Mouse (Mus musculus): ENCODE data around the gene Slc23a4. TPM values are rescaled to one million over a fixed set of nuclear protein-coding genes. Genes with fewer than 3 reads are reported as not detected.

Slc23a4 gene
- total RNA-seq (2021): 1 to 10 TPM; 1.0 to 1.6 TPM

DNA sequence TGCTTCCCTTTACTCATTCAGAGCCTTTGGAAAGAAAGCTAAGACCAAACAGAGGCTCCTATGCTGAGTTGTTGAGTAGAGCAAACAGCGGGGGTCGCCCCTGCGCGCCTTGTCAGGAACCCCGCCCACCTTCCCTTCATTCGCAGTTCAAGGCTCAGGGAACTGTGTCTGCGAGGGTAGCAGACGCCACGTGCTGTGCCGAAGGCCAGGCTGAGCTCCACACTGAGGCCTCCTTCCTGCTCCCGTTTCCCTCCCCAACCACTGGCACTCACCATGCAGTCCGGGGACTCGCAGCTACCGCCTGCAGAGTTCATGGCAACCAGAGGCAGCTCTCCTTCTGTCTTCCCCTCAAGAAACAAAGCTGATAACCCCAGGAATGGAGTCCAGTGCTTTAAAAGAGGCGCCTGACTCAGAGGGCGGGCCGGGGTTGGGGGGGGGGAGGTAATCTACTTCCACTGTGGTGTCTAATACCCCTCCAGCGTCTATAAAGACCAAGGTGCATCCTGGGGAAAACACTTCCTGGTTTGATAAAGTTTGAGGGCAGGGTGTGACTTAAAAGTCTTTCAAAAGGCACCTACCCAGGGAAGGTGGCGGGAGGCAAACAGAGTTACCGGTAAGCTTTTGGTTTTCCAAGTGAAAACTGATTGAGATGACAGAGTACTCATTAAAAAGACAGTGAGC, at the start of gene Slc23a4:
Gene Slc23a4 (minus strand): TSS at position 324 of the 681 bp plus-strand sequence.
- intact Hi-C loops (cut with DNase I): no loop called here

DNA sequence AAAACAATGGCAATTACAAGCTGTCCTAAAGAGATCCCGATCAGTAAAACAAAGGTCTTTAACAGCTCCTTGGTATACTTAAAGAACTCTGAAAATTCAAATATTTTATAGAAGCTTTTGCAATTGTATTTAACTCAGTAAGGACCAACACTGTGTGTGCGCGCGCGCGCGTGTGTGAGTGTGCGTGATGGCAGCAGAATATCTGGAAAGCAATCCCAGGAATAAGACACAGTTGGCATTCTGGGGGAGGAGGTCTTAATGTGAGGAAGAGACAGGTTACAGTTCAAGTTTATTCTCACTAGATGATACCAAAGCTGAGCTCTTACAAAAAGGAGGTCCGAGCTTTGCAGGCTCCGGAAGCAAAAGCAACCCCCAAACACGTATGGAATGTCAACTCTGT, 45.1 kb upstream of the Slc23a4 start:
- intact Hi-C loops (cut with DNase I): no loop called here
- DNase-seq (ENCODE audit: low spot score in 2 of 2): no peak

More for the DNA sequence above, at the start of gene Slc23a4:
- no peak for DNase-seq (ENCODE audit: low spot score in 2 of 2)

DNA sequence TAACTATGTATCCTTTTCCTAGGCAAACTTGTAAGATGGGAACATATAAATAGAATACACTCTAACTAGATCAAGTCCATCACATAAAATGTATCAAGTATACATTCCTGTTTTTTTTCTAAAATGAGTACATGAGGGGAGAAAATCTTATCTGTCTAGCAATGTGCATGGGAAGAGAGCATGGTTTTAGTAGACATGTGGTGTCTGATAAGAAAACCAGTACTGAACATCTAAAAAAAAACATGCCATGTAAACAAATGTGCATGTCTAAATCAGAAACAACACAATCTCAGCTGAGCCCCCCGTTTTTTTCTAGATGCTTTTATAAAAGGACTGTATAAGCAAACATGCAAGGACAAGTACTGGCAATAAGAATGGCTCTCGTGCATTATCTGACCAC, 44.5 kb upstream of the Slc23a4 start:
- intact Hi-C loops (cut with DNase I): no loop called here

DNA sequence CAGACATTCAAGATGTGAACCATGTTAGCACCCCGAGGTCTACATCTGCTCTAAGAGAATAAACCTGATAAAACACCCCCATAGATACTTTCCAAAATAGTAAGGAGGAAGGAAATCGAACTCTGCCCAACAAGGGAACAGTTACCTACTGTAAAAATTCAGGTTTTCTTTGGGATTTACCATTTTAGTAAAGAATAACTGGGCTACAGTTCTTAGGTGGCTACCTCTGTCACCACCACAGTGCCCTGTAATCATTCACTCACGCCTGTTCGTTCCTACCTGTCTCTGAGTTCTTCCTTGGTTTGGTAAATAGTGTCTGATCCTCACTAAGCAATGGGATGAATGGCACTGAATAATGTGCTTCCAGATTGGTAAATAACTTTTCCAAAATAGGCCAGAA, 42.6 kb upstream of the Slc23a4 start:
- DNase-seq (ENCODE audit: low spot score in 2 of 2): no peak
- intact Hi-C loops (cut with DNase I): no loop called here

More for the DNA sequence above, 44.5 kb upstream of the Slc23a4 start:
- DNase-seq (ENCODE audit: low spot score in 2 of 2): no peak

DNA sequence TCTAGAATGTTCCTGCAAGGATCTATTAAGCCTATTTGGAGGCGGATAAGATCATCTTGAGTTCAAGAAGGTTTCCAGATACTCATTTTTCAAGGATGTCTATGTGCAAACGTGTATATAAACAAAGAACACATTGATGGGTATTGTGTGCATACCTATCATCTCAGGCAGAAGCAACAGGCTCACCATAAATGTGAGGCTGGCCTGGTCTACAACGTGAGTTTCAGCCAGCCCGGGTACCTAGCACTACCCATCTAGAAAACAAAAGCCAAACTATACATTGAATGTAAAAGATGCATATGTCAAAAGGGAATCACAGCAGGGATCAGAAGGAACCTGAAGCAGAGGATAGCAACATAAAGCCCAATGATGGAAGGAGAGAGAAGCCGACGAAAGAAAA, 42.0 kb upstream of the Slc23a4 start:
- intact Hi-C loops (cut with DNase I): no loop called here

DNA sequence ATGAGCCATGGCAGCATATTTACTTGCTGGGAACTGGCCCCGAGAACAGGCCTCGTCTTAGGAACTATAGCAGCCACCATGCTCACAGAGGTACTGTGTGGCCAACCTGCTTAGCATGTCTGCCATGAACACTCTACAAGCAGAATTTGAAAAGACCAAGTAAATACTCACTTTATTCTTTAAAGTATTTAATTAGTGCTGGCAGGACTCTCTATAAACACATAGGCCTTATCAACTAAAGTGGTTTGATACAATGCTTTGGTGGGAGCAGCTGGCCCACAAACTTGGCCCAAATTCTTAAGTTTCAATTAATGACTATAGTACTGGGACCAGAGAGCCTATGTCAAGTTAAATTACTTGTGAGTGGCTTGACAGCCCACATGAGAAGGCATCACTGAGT, 39.8 kb upstream of the Slc23a4 start:
- intact Hi-C loops (cut with DNase I): no loop called here
- no peak for DNase-seq (ENCODE audit: low spot score in 2 of 2)

More for the DNA sequence above, 42.0 kb upstream of the Slc23a4 start:
- no peak for DNase-seq (ENCODE audit: low spot score in 2 of 2)

DNA sequence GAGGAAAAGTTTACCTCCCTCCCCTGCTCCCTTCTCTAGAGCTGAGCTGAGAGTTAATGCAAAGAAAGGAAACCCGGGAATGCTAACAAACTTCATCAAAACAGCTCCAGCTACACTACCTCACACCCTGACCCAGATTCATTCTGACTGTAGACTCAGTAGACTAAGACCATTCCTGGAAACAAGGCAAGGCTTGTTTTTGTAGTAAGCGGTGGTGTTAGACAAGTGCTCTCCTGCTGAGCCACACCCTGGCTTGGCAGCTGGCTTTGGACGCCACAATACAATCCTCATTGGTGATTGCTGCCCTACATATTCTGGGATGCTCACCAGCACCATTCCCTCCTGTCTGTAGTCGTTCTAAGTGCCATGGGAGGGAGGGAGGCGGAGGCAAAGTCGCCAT, 39.1 kb upstream of the Slc23a4 start:
- peak in 1 of 2 experiments; percentile 34 for DNase-seq (ENCODE audit: low spot score in 2 of 2)
- intact Hi-C loops (cut with DNase I): no loop called here

DNA sequence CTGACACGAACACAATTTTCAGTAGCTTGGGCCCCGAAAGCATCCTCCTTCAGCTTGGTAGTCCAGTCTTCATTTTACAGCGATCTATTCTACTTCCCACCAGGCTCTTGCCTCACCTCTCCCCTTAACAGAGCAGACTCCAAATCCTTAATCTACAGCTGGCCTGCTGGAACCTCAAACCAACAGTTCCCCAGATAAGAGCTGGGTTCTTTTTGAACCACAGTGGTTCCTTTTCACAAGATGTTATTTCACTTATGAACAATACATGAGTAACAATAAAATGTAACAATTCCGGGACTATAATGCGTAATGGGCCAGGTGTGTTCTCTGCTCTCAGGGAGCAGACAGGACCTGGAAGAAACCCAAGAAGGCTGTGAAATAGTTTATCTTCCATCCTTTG, 28.4 kb upstream of the Slc23a4 start:
- DNase-seq (ENCODE audit: low spot score in 2 of 2): no peak

DNA sequence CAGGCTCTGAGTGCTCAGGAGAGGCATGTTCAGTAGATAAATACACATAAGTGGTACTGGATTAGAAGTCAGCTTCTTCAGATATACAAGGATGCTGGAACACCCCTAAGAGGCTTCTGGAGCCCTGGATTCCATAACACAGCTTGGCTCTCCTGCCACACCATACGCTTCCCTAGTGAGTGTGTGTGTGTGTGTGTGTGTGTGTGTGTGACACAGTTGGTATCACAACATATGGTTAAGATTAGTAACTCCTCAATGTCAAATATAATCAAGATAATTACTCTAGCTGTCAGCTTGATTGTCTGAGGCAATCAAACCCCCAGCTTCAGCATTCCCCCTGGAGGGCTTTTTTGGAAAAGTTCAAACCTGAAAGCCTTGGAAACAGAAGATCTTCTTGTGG, 23.7 kb upstream of the Slc23a4 start:
- no peak for DNase-seq (ENCODE audit: low spot score in 2 of 2)
- intact Hi-C loops (cut with DNase I): no loop called here

More for the DNA sequence above, 28.4 kb upstream of the Slc23a4 start:
- intact Hi-C loops (cut with DNase I): no loop called here

DNA sequence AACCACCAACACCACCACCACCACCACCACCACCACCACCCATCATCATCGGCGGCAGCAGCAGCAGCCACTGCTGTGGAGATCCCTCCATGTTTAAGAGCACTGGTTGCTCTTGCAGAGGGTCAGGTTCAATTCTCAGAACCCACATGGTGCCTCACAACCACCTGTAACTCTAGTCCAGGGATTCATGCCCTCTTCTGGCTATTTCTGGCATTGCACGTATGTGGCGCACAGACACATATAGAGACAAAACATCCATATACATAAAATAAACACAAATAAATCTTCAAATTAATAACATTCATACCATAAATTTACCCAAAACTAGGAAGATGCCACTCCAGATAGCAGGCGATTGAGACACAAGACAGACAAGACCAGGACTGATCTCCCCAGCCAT, 22.5 kb upstream of the Slc23a4 start:
- no peak for DNase-seq (ENCODE audit: low spot score in 2 of 2)
- intact Hi-C loops (cut with DNase I): no loop called here

DNA sequence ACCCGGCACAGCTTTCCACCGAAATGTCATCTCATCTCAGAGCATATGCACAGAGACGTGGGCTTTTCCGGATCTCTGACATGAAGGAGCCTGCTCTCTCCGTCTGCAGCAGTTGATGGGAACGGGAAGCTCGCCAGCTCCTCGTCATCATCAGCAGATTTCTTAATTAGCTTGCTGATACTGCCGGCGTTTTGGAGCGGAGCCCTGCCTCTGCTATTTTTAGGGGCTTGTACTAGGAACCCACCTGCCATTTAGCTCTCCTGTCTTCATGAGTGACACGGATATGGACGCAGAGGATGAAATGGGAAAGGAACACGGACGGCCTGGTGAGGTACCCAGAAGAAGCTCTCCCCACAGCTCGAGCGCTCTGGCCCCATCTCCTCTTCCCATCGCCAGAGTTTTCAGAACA, 14.1 kb upstream of the Slc23a4 start:
- intact Hi-C loops (cut with DNase I): no loop called here
- peak; percentile 72 to 83 for DNase-seq (ENCODE audit: low spot score in 2 of 2)

DNA sequence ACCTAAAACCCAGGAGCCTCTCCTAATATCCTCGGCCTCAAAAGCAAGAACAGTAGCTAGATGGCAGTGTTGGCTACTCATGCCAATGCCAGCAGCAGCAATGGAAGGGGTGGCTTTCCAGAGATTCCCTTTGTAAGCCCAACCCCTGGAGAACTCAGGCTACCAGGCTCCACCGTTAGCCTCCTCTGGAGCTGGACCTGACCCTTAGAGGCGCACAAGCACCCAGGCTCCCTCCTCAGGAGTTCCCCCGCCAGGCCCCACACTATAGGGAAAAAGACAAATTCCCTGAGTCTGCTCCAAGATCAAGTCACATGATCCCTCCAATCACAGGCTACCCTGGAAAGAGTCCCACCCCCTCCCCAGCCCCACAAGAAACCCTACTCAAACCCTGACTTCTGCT, 10.9 kb upstream of the Slc23a4 start:
- peak; percentile 57 to 71 for DNase-seq (ENCODE audit: low spot score in 2 of 2)
- intact Hi-C loops (cut with DNase I): loop anchor here (2.0 to 5.0 kb wide), 3 partner anchors 63 to 172 kb away; partner anchors contain the start of gene Cnot4

DNA sequence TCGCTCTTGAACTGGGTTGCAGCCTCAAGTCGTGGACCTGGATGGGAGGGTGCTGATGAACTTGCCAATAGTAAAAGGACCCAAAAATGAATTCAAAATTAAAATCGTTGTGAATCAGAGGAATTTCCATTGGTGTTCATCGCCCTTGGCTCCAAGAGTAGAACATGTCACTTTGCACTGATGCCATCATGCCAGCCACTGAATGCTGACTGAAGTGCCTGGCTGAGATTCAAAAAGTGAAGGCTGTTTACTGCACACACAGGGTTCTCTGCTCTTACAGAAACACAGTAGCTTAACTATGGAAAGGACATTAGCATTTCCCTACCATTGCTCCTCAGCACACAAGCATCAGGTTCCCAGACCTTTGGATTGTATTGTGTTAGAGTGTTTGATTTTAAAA, 8.3 kb upstream of the Slc23a4 start:
- intact Hi-C loops (cut with DNase I): loop anchor here (5.0 kb wide), 2 partner anchors 66 to 136 kb away; partner anchors contain the start of gene Cnot4
- no peak for DNase-seq (ENCODE audit: low spot score in 2 of 2)

DNA sequence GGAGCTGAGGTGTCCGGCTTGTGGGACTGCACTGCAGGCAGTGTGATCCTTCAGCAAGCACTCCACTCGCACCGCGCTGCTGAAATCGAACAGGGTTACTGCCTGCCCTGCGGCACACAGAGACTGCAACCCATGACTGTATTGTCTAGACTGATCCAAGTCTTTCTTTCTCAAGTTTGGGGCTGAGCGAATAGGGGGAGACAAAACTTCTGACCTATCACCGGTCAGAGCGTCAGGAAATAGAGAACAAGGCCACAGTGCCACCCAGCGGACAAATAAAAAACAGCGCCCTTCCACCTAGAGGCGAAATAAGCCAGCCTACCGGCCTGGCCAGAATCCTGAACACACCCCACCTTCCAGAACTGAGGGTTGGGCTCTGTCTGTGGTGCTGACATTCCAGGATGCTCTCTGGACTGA, 7.1 kb upstream of the Slc23a4 start:
- DNase-seq (ENCODE audit: low spot score in 2 of 2): peak; percentile 77 to 82
- intact Hi-C loops (cut with DNase I): loop anchor here (5.0 kb wide), 2 partner anchors 67 to 137 kb away; partner anchors contain the start of gene Cnot4

DNA sequence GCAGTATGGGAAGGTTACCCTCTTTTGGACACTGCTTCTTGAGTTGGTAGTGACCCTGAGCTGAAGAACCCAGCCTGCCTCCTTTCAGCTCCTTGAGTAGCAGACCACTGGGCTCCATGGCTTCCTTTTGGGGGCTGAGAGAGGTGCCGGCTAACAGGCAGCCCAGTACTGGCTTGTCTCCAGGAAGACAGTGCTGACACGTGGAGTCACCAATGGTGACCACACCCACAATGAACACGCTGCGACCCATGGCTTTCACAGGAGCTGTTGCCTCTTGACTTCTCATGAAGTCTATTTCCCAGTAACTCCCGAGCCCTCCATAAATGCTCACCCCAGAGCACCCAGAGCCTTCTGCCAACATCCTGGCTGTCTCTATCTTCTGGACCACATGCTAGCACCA, 6.5 kb upstream of the Slc23a4 start:
- intact Hi-C loops (cut with DNase I): loop anchor here (5.0 kb wide), 2 partner anchors 68 to 138 kb away; partner anchors contain the start of gene Cnot4
- DNase-seq (ENCODE audit: low spot score in 2 of 2): no peak

DNA sequence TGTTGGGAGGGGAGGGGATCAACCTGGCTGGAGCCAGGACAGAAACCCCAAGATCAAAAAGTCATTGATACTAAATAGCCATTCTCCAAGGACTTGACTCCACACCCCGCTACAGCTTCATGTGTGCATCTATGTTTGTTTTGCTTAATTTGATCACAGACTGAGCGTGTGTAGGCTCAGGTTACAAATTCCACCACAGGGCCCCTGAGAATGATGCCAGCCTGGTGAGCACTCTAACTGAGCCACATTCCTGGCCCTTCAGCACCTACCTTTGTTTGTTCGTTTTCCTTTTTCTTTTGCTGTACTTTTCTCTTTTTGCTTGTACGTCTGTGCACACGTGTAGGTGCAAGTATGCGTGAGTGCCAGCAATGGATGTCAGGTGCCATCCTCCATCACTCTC, 1.1 kb upstream of the Slc23a4 start:
- intact Hi-C loops (cut with DNase I): no loop called here
- DNase-seq (ENCODE audit: low spot score in 2 of 2): no peak

DNA sequence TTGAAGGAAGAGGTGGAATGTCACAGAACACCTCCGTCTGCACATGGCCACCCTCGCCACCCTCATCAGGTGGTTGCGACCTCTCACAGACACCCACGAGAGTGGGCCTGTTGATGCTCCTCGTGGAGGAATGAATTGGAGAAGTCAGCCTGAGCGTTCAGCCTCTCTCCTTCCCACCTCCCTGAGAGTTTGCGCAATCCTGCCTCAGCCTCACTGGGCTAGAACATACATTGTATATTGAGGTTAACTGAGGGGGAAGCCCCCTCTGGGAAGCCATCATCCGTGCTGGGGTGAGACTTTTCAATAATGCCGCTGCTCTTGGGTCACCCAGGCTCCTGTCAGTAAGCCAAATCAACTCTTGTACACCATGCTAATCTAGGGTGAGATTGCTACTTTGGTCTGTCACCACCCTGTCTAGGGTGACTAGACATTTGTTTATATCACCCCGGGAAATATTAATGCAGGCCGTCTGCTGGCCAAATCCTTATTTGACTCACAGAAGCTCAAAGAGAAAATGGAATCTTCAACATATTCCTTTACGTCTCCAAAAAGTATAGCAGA, 1.0 kb downstream of the Slc23a4 start:
- DNase-seq (ENCODE audit: low spot score in 2 of 2): no peak
- intact Hi-C loops (cut with DNase I): no loop called here

DNA sequence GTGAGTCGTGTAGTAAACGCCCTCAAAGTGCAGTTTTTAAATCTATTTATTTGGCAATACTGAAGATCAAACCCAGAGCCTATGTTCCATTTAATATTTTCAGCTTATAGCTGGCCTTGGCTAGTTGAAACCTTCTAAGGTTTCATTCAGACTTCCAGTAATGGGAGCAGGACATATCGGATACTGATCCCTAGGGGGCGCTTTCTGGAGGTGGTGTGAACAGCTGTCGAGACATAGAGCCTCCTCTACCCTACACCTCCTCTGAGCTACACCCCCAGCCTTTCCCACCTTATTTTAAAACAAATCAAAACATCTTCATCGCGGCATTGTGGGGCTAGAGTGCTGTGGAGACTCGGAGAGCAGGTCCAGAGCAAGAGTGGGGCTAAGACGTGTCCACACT, 7.5 kb downstream of the Slc23a4 start:
- DNase-seq (ENCODE audit: low spot score in 2 of 2): no peak
- intact Hi-C loops (cut with DNase I): no loop called here

DNA sequence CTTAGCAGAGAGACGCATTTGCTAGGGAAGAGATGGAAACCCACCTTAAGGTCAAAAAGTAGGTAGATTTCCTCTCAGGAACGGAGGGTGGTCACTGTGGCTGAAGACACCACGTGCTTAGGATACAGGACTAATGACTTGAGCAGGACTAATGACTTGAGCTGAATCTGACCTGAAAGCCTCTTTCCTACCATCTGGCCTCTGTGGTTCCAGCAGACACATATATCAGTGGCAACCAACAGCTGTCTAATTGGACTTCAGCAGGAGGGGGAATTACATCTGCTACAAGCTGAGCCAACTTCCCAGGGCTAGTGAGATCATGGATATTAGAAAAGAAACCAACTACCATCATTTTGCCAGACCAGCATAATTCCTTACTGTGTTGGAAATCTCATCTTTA, 8.9 kb downstream of the Slc23a4 start:
- no peak for DNase-seq (ENCODE audit: low spot score in 2 of 2)
- intact Hi-C loops (cut with DNase I): no loop called here

DNA sequence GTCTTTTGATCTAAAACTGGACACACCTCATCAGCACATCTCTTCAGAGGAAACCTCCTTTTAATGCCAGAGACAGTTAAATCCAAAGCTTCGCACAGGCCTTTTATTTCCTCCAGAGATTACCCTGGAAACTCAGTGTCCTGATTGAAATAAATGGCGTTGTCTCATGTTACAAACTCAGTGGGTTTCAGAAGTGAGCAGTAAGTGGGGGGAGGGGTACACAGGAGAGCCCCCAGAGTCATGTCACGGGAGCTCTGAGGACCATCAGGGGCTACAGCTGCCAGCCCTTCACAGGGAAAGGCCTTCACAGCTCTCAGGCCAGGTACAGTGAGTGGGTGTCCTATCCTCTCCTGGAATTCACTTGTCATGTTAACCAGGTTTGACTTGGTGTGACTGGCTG, 17.0 kb downstream of the Slc23a4 start:
- DNase-seq (ENCODE audit: low spot score in 2 of 2): no peak
- intact Hi-C loops (cut with DNase I): no loop called here

DNA sequence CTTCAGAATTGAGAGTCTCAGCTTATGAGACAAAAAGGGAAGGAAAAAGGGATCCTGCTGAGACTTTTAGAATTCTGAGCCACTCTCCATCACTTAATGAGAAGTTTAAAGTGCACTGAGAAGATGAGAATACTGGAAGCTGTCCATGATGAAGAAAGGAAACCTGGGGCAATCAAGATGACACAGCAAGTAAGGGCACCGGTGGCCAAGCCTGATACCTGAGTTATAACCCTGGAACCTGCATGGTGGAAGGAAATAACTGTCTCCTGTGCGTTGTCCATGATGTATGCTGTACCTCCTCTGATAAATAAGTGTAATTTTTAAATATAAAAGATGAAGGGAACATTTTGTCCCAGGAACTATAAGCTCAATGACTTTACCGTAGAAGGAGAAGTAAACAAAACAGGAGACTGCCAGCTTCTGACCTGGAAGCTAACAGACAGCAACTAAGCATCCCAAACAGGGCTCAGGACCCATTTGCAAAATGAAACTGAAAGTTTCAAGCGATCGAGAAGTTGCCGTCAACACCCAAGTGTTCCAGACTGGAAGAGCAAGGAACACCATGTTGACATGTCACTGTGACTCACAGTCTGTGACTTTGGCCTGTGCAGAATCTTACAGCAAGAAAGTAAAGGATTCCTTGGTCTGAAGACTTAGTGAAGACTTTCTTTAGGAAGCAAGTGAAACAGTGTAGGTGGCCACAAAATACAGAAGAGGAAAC, 22.2 kb downstream of the Slc23a4 start:
- intact Hi-C loops (cut with DNase I): no loop called here
- DNase-seq (ENCODE audit: low spot score in 2 of 2): no peak

All from left cerebral cortex, postnatal 25 days (tissue).